Mouse (Mus musculus): ENCODE results near the gene Rab43.

GRCm38 (mm10) chr6:87742804-87743203 lies 69.2 kb downstream of the Rab43 start:
- peak; percentile 24; the same call in 1 of the 2 replicates for TF ChIP-seq CTCF (IDR thresholded peaks at IDR 0.05; ENCODE audit: insufficient read depth, low read length)
- no peak for TF ChIP-seq POLR2A (IDR thresholded peaks at IDR 0.05; ENCODE audit: borderline replicate concordance, extremely low read depth, low read depth, low read length)
